Mouse (Mus musculus): ENCODE measurements around the gene Gm1604a.
"Not testable (repeated sequence)": the region's sequence is repeated elsewhere in the genome, so short reads cannot be mapped to it uniquely, and the experiment has no call there.

Gene Gm1604a

GRCm38 (mm10) chr17:7025257-7025656, at the start of gene Gm1604a:
Gene Gm1604a, plus strand, starts transcription at chr17:7025568.
- DNase-seq (ENCODE audit: low spot score in 2 of 2), result not testable (repeated sequence)

GRCm38 (mm10) chr17:6978287-6979248, 46.8 kb upstream of the Gm1604a start, which contains the start of gene Gm49721:
Gene Gm49721, plus strand, starts transcription at chr17:6978904.
- DNase-seq (ENCODE audit: low spot score in 2 of 2), result peak in 1 of 2 experiments; percentile 70

GRCm38 (mm10) chr17:6979380-6979779, 46.0 kb upstream of the Gm1604a start:
- DNase-seq (ENCODE audit: low spot score in 2 of 2), result not testable (repeated sequence)

- not testable (repeated sequence) for DNase-seq (ENCODE audit: low spot score in 2 of 2)
Measured at GRCm38 (mm10) chr17:6980144-6980543, 45.2 kb upstream of the Gm1604a start.

- DNase-seq (ENCODE audit: low spot score in 2 of 2), result not testable (repeated sequence)
Measured at GRCm38 (mm10) chr17:6986118-6986517, 39.2 kb upstream of the Gm1604a start.

GRCm38 (mm10) chr17:6995504-6995903, 29.9 kb upstream of the Gm1604a start:
- DNase-seq (ENCODE audit: low spot score in 2 of 2), result not testable (repeated sequence)

GRCm38 (mm10) chr17:6996826-6997225, 28.5 kb upstream of the Gm1604a start:
- DNase-seq (ENCODE audit: low spot score in 2 of 2), result not testable (repeated sequence)

- not testable (repeated sequence) for DNase-seq (ENCODE audit: low spot score in 2 of 2)
Measured at GRCm38 (mm10) chr17:6997778-6998490, 27.4 kb upstream of the Gm1604a start.

- DNase-seq (ENCODE audit: low spot score in 2 of 2), result not testable (repeated sequence)
Measured at GRCm38 (mm10) chr17:7001790-7002585, 23.4 kb upstream of the Gm1604a start.

GRCm38 (mm10) chr17:7003392-7003791, 22.0 kb upstream of the Gm1604a start:
- not testable (repeated sequence) for DNase-seq (ENCODE audit: low spot score in 2 of 2)

- not testable (repeated sequence) for DNase-seq (ENCODE audit: low spot score in 2 of 2)
Measured at GRCm38 (mm10) chr17:7005646-7006045, 19.7 kb upstream of the Gm1604a start.

GRCm38 (mm10) chr17:7008885-7009284, 16.5 kb upstream of the Gm1604a start:
- DNase-seq (ENCODE audit: low spot score in 2 of 2), result not testable (repeated sequence)

GRCm38 (mm10) chr17:7009440-7009839, 15.9 kb upstream of the Gm1604a start:
- not testable (repeated sequence) for DNase-seq (ENCODE audit: low spot score in 2 of 2)

- not testable (repeated sequence) for DNase-seq (ENCODE audit: low spot score in 2 of 2)
Measured at GRCm38 (mm10) chr17:7009901-7010300, 15.5 kb upstream of the Gm1604a start.

GRCm38 (mm10) chr17:7014190-7014589, 11.2 kb upstream of the Gm1604a start:
- DNase-seq (ENCODE audit: low spot score in 2 of 2), result not testable (repeated sequence)

- not testable (repeated sequence) for DNase-seq (ENCODE audit: low spot score in 2 of 2)
Measured at GRCm38 (mm10) chr17:7025764-7026346, 487 bp downstream of the Gm1604a start.

- not testable (repeated sequence) for DNase-seq (ENCODE audit: low spot score in 2 of 2)
Measured at GRCm38 (mm10) chr17:7030204-7030603, 4.8 kb downstream of the Gm1604a start.

- DNase-seq (ENCODE audit: low spot score in 2 of 2), result not testable (repeated sequence)
Measured at GRCm38 (mm10) chr17:7030622-7031174, 5.3 kb downstream of the Gm1604a start.

- not testable (repeated sequence) for DNase-seq (ENCODE audit: low spot score in 2 of 2)
Measured at GRCm38 (mm10) chr17:7033192-7034166, 8.1 kb downstream of the Gm1604a start.

Data from urinary bladder, postnatal 4 days (tissue).